Mouse (Mus musculus) neural tube, embryonic 14.5 days (tissue): ENCODE data around the gene Evl. TPM values are rescaled to one million over a fixed set of nuclear protein-coding genes. Genes with fewer than 3 reads are reported as not detected.
"Not testable (repeated sequence)": the region's sequence is repeated elsewhere in the genome, so short reads cannot be mapped to it uniquely, and the experiment has no call there.

Experiments used
- ATAC-seq: fragments of 200-750 bp; cut with Nextera tagmentation; 2 replicates; pipeline ENCODE4 v1.8.0; 2017; ENCODE audit warnings: low read depth, mild to moderate bottlenecking, moderate TSS enrichment, moderate library complexity
- H3K27ac ChIP-seq: fragments of 300-500 bp; sonication (generic); 2 replicates; pipeline ENCODE4 v1.5.1; 2014; ENCODE audit warnings: low read depth, mild to moderate bottlenecking, control low read depth, low read length, moderate library complexity, mixed read lengths
- H3K27me3 ChIP-seq: fragments of 300-500 bp; sonication (generic); 2 replicates; pipeline ENCODE4 v1.6.1; 2014; ENCODE audit warnings: low read length; ENCODE audit not compliant: control insufficient read depth, insufficient read depth
- H3K36me3 ChIP-seq: fragments of 300-500 bp; sonication (generic); 2 replicates; pipeline ENCODE4 v1.6.1; 2014; ENCODE audit warnings: low read length, mixed read lengths; ENCODE audit not compliant: control insufficient read depth, insufficient read depth
- H3K4me1 ChIP-seq: fragments of 300-500 bp; sonication (generic); 2 replicates; pipeline ENCODE4 v1.6.1; 2014; ENCODE audit warnings: low read length; ENCODE audit not compliant: control insufficient read depth, insufficient read depth
- H3K4me2 ChIP-seq: fragments of 300-500 bp; sonication (generic); 2 replicates; pipeline ENCODE4 v1.6.1; 2014; ENCODE audit warnings: mild to moderate bottlenecking, low read depth, low read length, control low read depth
- H3K4me3 ChIP-seq: fragments of 300-500 bp; sonication (generic); 2 replicates; pipeline ENCODE4 v1.5.1; 2014; ENCODE audit warnings: low read depth, low read length, control low read depth, mixed read lengths
- H3K9ac ChIP-seq: fragments of 300-500 bp; sonication (generic); replicated peaks from 2 replicates; pipeline ENCODE4 v1.6.1; 2014; ENCODE audit warnings: low read depth, mild to moderate bottlenecking, control low read depth, low read length, mixed read lengths
- H3K9me3 ChIP-seq: fragments of 300-500 bp; sonication (generic); 2 replicates; pipeline ENCODE4 v1.6.1; 2016; ENCODE audit warnings: low read length; ENCODE audit not compliant: control insufficient read depth
- WGBS: fragments of 180-500 bp; shearing (Covaris S2); extraction: QIAGEN DNeasy Blood & Tissue Kit; methylation state at CpG from one replicate; pipeline ENCODE4 v1.1.7; 2014; 5-methylcytosine and 5-hydroxymethylcytosine counted together
- polyA plus RNA-seq: library from polyadenylated mRNA; unstranded; fragments of >200 nt; fragmentation: Nextera tagmentation; extraction: Ambion mirVana; gene quantifications from 2 replicates; pipeline ENCODE4 v1.2.1, GENCODE M21; 2014

Evl gene
- 252 and 265 TPM in 2 replicates for polyA plus RNA-seq

GRCm38 (mm10) chr12:108554120-108554841 is at the start of gene Evl:
Gene Evl, plus strand, starts transcription at chr12:108554720.
- Histone ChIP-seq H3K4me1 (peaks cover 26% of the 10 kb centered on the region), H3K4me3 (peak within 1 kb of the TSS; percentile 93), H3K9me3 (no peaks in the 10 kb centered on the region), H3K9ac (peak within 1 kb of the TSS; percentile 100), H3K27ac (peak within 1 kb of the TSS; percentile 95), H3K36me3 (no peaks in the 10 kb centered on the region), H3K4me2 (peak within 1 kb of the TSS; percentile 78), H3K27me3 (no peaks in the 10 kb centered on the region)
- peak; percentile 88 for ATAC-seq
- 2% methylated on average over 47 of the region's 50 CpGs for WGBS

- H3K27me3 ChIP-seq, result no peaks in the 10 kb centered on the region
- 78% methylated on average over 2 of the region's 2 CpGs for whole genome bisulfite sequencing
- H3K9me3 ChIP-seq, result no peaks in the 10 kb centered on the region
- H3K36me3 ChIP-seq, result no peaks in the 10 kb centered on the region
- H3K9ac ChIP-seq, result no peak overlapping the region
- H3K27ac ChIP-seq, result no peak overlapping the region
- no peak overlapping the region for H3K4me2 ChIP-seq
- no peak overlapping the region for H3K4me3 ChIP-seq
- no peak for ATAC-seq
- no peaks in the 10 kb centered on the region for H3K4me1 ChIP-seq
These were observed 48.7 kb upstream of the Evl start for GRCm38 (mm10) chr12:108505846-108506245.

- ATAC-seq, H3K4me3 ChIP-seq, H3K27me3 ChIP-seq, H3K27ac ChIP-seq, H3K9me3 ChIP-seq, H3K9ac ChIP-seq, H3K36me3 ChIP-seq, H3K4me1 ChIP-seq, H3K4me2 ChIP-seq: not testable (repeated sequence)
- WGBS, result 88% methylated on average over 3 of the region's 3 CpGs
These were observed 47.5 kb upstream of the Evl start for GRCm38 (mm10) chr12:108507046-108507445.

- no peak overlapping the region for H3K4me2 ChIP-seq
- no peak overlapping the region for H3K9ac ChIP-seq
- ATAC-seq, result no peak
- H3K4me1 ChIP-seq, result no peaks in the 10 kb centered on the region
- no peaks in the 10 kb centered on the region for H3K9me3 ChIP-seq
- H3K36me3 ChIP-seq, result 0 out of 2 replicates have a peak, but pooled peaks cover 4% of the 10 kb centered on the region
- H3K27ac ChIP-seq, result no peak overlapping the region
- no peak overlapping the region for H3K4me3 ChIP-seq
- WGBS, result 74% methylated on average over 7 of the region's 7 CpGs
- H3K27me3 ChIP-seq, result no peaks in the 10 kb centered on the region
These were observed 43.9 kb upstream of the Evl start for GRCm38 (mm10) chr12:108510571-108510970.

GRCm38 (mm10) chr12:108511009-108511408 is 43.5 kb upstream of the Evl start:
- no peak overlapping the region for H3K4me3 ChIP-seq
- H3K9me3 ChIP-seq, result no peaks in the 10 kb centered on the region
- WGBS, result 5% methylated on average over 3 of the region's 3 CpGs
- ATAC-seq, result no peak
- H3K27ac ChIP-seq, result no peak overlapping the region
- no peaks in the 10 kb centered on the region for H3K4me1 ChIP-seq
- H3K9ac ChIP-seq, result no peak overlapping the region
- H3K4me2 ChIP-seq, result no peak overlapping the region
- H3K36me3 ChIP-seq, result 0 out of 2 replicates have a peak, but pooled peaks cover 4% of the 10 kb centered on the region
- H3K27me3 ChIP-seq, result no peaks in the 10 kb centered on the region

GRCm38 (mm10) chr12:108515464-108515863 is 39.1 kb upstream of the Evl start:
- Histone ChIP-seq H3K4me3 (no peak overlapping the region), H3K9me3 (no peaks in the 10 kb centered on the region), H3K9ac (no peak overlapping the region), H3K27ac (no peak overlapping the region), H3K4me1 (no peaks in the 10 kb centered on the region), H3K36me3 (0 out of 2 replicates have a peak, but pooled peaks cover 4% of the 10 kb centered on the region), H3K27me3 (no peaks in the 10 kb centered on the region), H3K4me2 (no peak overlapping the region)
- no peak for ATAC-seq
- WGBS, result 97% methylated on average over 12 of the region's 12 CpGs

- H3K36me3 ChIP-seq, result peaks cover 9% of the 10 kb centered on the region; the same call in 1 of the 2 replicates
These were observed 35.1 kb upstream of the Evl start for GRCm38 (mm10) chr12:108519374-108519773.

GRCm38 (mm10) chr12:108529214-108529613 is 25.3 kb upstream of the Evl start:
- Histone ChIP-seq H3K9ac (no peak overlapping the region), H3K27ac (no peak overlapping the region), H3K4me2 (no peak overlapping the region), H3K4me3 (no peak overlapping the region), H3K27me3 (no peaks in the 10 kb centered on the region), H3K36me3 (peaks cover 3% of the 10 kb centered on the region), H3K4me1 (no peaks in the 10 kb centered on the region), H3K9me3 (no peaks in the 10 kb centered on the region)
- no peak; the same call in 1 of the 2 replicates for ATAC-seq
- 51% methylated on average over 8 of the region's 8 CpGs for WGBS

More at GRCm38 (mm10) chr12:108519374-108519773, 35.1 kb upstream of the Evl start:
- no peak for ATAC-seq
- H3K4me1 ChIP-seq, result no peaks in the 10 kb centered on the region
- no peak overlapping the region for H3K4me2 ChIP-seq
- no peak overlapping the region for H3K9ac ChIP-seq
- WGBS, result 71% methylated on average over 8 of the region's 8 CpGs
- H3K27me3 ChIP-seq, result no peaks in the 10 kb centered on the region
- H3K27ac ChIP-seq, result no peak overlapping the region
- no peaks in the 10 kb centered on the region for H3K9me3 ChIP-seq
- H3K4me3 ChIP-seq, result no peak overlapping the region

GRCm38 (mm10) chr12:108534484-108534883 is 20.0 kb upstream of the Evl start:
- no peaks in the 10 kb centered on the region for H3K36me3 ChIP-seq
- H3K4me1 ChIP-seq, result no peaks in the 10 kb centered on the region
- WGBS, result 90% methylated on average over 11 of the region's 11 CpGs
- no peak for ATAC-seq
- H3K9me3 ChIP-seq, result no peaks in the 10 kb centered on the region
- H3K27me3 ChIP-seq, result no peaks in the 10 kb centered on the region
- H3K27ac ChIP-seq, result no peak overlapping the region
- no peak overlapping the region for H3K4me3 ChIP-seq
- H3K9ac ChIP-seq, result no peak overlapping the region
- H3K4me2 ChIP-seq, result no peak overlapping the region
